Mouse (Mus musculus) right cerebral cortex, adult 2 months (tissue): ENCODE data around the gene Ltc4s.

ENCODE experiments used
- DNase-seq, 2 experiments: peaks; one replicate each; pipeline ENCODE4 v3.0.0; 2021 to 2022; ENCODE audit warnings: low spot score in 2 of 2

Ltc4s gene

GRCm38 (mm10) chr11:50201590-50201989 is 36.8 kb downstream of the Ltc4s start:
- DNase-seq: no peak

- no peak for DNase-seq
These were observed 37.8 kb downstream of the Ltc4s start for GRCm38 (mm10) chr11:50200613-50201012.

GRCm38 (mm10) chr11:50198916-50199315 is 39.5 kb downstream of the Ltc4s start:
- DNase-seq: no peak

GRCm38 (mm10) chr11:50198219-50198846 is 40.1 kb downstream of the Ltc4s start:
- no peak for DNase-seq

- DNase-seq: no peak
These were observed 40.9 kb downstream of the Ltc4s start for GRCm38 (mm10) chr11:50197500-50197899.

GRCm38 (mm10) chr11:50194793-50195192 is 43.6 kb downstream of the Ltc4s start:
- no peak for DNase-seq

- DNase-seq: no peak
These were observed 44.3 kb downstream of the Ltc4s start for GRCm38 (mm10) chr11:50194070-50194469.

- no peak for DNase-seq
These were observed 46.1 kb downstream of the Ltc4s start for GRCm38 (mm10) chr11:50192278-50192677.

GRCm38 (mm10) chr11:50190362-50190761 is 48.1 kb downstream of the Ltc4s start:
- DNase-seq: no peak

GRCm38 (mm10) chr11:50188682-50189081 is 49.7 kb downstream of the Ltc4s start:
- DNase-seq: no peak
